Mouse (Mus musculus): ENCODE measurements around the gene Stk25.
"Not testable (repeated sequence)": the region's sequence is repeated elsewhere in the genome, so short reads cannot be mapped to it uniquely, and the experiment has no call there.

Stk25 gene

GRCm38 (mm10) chr1:93658559-93658958 lies at the start of gene Stk25:
Gene Stk25, minus strand, starts transcription at chr1:93658659.
- in situ Hi-C loops (cut with MseI, MboI) = not testable (repeated sequence)

DNA sequence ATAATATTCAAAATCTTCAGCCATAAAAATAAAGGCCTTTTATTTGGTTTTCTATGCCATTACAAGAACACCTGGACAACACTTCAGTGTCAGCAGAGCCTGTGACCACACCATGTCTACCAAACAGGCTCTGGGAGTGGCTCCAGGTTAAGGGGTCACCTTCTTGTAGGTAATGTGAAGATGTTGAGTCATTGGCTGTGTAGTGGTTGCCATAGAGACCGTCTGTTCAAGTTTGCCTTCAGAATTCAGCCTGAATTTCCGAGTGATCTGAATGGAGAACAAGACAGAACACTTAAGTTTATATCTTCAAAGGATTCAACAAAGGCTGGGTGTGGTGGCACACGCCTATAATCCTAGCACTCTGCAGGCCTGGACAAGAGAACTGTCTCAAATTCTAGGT lies 46.9 kb upstream of the Stk25 start:
- in situ Hi-C loops (cut with MseI, MboI) = no loop called here

DNA sequence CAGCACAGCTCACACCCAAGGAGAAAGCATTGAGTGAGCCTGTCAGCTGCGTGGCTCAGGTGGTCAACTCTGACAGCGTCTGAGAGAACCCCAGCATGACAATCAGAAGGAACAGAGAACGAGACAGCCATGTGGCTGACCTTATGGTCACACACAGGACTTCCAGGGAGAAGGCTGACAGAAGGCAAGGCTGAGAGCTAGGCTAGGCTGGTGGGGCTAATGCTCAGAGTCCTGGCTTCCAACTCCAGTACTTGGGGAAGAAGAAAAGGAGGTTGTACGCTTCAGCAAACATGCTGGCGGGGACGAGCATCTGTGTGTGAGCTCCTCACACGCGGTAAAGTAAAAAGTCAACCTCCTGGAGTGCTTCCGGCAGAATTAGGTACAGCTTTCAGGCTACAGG lies 45.9 kb upstream of the Stk25 start:
- in situ Hi-C loops (cut with MseI, MboI) = no loop called here

DNA sequence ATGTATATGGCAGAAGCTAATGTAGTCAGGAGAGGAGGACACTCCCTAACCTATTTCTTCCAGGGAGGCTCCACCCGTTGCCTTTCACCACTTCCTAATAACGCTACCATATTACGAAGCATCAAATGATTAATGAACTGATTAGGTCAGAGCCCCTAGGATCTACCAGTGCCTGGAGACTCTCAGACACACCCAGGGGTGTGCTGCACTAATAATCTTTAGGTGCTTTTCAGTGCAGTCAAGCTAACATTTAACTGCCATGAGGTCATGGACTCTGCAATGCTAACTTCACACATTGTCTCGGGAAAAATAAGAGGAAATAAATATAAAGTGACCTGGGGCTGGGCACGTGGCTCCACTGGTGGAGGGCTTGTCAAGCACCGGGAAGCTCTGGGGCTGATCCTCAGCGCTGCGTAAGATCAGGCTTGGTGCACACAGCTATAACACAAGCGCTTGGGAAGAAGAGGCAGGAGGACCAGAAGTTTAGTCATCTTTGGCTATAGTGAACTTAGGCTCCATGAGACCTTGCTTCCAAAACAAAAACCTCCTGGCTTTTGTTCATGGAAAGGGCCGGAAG lies 45.1 kb upstream of the Stk25 start:
- in situ Hi-C loops (cut with MseI, MboI) = no loop called here

GRCm38 (mm10) chr1:93702106-93702505 lies 43.6 kb upstream of the Stk25 start:
- in situ Hi-C loops (cut with MseI, MboI) = no loop called here

- in situ Hi-C loops (cut with MseI, MboI) = no loop called here
Measured at GRCm38 (mm10) chr1:93699159-93699558, 40.7 kb upstream of the Stk25 start.

DNA sequence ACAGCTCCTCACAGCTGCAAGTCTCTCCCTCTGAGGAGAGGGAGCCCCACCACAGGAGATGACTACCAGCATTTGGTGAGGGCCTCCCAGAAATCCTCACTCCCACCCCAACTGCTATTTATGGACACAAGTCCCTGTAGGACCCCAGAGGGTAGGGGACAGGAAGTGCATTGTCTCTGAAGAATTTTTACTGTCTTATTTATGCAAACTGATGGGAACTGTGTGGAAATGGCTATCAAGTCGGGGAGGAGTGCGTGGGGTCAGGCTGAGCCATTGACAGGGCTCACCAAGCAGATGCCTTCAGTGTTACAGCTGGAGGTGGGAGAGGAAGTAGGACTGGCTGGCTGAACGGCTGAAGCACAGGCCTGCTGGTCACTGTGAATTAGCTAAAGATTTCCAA lies 38.9 kb upstream of the Stk25 start:
- in situ Hi-C loops (cut with MseI, MboI) = no loop called here

GRCm38 (mm10) chr1:93694966-93695365 lies 36.5 kb upstream of the Stk25 start:
- in situ Hi-C loops (cut with MseI, MboI) = no loop called here

- in situ Hi-C loops (cut with MseI, MboI) = no loop called here
Measured at GRCm38 (mm10) chr1:93693943-93694342, 35.5 kb upstream of the Stk25 start.

- in situ Hi-C loops (cut with MseI, MboI) = no loop called here
Measured at GRCm38 (mm10) chr1:93693502-93693901, 35.0 kb upstream of the Stk25 start.

GRCm38 (mm10) chr1:93692773-93693172 lies 34.3 kb upstream of the Stk25 start:
- in situ Hi-C loops (cut with MseI, MboI) = no loop called here

DNA sequence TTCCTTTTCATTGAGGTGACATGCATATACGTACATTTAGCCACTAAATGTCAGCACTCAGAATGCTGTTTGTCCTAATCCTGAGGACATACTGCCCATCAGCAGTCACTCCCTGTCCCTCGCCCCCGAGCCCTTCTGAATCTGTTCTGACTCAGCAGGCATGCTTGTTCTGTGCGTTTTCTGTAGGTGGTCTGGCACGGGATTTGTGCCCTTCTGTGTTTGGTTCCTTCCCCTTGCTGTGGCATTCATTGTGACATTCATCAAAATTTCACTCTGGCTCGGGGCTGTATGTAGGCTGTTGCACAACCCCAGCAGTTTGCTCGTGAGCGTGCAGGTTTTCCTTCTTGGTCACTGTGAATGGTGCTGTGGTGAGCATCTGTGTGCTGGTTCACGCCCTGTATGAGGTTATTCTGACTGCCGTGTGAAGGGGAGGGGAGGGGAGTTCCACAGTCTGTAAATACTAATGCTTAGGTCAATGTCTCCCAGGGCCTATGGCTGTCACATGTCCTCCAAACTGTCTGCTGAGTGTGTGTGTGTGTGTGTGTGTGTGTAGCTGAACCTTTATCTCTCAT lies 33.4 kb upstream of the Stk25 start:
- in situ Hi-C loops (cut with MseI, MboI) = no loop called here

DNA sequence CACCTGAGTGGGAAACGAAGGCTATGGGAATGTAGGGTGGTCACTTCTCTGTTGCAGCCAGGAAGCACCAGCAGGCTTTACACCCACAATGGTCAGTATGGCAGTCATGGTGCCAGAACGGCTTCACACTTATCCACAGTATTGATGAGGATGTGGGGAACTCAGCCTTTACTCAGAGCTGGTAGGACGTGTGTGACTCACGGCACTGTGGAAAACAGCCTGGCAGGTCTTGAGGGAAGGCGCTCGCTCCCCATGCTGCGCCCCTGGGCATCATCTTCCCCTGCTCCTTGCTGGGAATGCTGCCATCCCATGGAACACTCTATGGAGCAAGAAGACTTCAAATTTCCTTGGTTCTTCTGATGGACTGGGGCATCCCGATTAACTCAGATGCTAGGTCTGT lies 32.6 kb upstream of the Stk25 start:
- in situ Hi-C loops (cut with MseI, MboI) = no loop called here

- in situ Hi-C loops (cut with MseI, MboI) = no loop called here
Measured at GRCm38 (mm10) chr1:93689901-93690496, 31.5 kb upstream of the Stk25 start.

GRCm38 (mm10) chr1:93688154-93688553 lies 29.7 kb upstream of the Stk25 start:
- in situ Hi-C loops (cut with MseI, MboI) = no loop called here

DNA sequence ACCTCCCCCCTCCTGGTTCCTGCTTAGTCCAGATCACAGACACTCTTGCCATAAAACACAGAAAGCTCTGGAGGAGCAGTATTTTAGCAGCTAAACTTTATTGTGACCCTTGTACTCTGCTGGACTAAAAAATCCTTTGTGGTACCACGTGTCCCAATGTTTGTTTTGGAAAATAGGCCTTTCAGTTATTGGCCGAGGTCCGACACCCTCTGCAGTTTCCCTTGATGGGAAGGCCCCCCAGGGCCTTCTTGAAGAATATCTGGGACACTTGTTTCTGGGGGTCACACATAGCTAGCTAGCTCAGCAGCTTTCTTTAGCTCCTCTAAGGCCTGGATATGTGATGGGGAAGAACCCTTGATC lies 28.5 kb upstream of the Stk25 start:
- in situ Hi-C loops (cut with MseI, MboI) = no loop called here

DNA sequence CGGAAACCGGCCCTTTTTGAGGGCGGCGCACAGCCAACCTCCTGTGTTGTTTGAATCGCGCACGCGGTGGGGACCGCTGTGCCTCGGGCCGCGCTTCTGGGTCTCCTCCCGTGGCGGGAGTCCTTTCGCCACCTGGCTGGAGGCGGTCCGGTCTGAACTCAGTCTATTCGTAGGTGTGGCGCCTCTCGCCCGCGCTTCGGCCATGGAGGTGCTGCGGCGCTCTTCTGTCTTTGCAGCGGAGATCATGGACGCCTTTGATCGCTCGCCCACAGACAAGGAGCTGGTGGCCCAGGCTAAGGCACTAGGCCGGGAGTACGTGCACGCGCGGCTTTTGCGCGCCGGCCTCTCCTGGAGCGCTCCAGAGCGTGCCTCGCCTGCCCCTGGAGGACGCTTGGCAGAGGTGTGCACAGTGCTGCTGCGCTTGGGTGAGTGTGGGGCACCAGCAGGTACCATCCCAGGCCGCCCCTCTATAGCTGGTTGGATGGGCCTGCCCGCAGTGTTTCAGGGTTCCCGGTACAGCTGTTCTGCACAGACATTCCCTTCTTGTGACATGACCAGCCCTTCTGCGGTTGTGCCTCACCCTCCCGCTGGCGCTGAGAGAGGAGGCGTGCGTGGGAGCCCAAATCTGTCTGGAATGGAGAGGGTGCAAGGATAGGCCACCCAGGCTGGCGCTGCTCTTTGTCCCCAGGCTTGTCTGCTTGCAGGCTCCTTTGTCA lies 27.9 kb upstream of the Stk25 start:
- in situ Hi-C loops (cut with MseI, MboI) = no loop called here

DNA sequence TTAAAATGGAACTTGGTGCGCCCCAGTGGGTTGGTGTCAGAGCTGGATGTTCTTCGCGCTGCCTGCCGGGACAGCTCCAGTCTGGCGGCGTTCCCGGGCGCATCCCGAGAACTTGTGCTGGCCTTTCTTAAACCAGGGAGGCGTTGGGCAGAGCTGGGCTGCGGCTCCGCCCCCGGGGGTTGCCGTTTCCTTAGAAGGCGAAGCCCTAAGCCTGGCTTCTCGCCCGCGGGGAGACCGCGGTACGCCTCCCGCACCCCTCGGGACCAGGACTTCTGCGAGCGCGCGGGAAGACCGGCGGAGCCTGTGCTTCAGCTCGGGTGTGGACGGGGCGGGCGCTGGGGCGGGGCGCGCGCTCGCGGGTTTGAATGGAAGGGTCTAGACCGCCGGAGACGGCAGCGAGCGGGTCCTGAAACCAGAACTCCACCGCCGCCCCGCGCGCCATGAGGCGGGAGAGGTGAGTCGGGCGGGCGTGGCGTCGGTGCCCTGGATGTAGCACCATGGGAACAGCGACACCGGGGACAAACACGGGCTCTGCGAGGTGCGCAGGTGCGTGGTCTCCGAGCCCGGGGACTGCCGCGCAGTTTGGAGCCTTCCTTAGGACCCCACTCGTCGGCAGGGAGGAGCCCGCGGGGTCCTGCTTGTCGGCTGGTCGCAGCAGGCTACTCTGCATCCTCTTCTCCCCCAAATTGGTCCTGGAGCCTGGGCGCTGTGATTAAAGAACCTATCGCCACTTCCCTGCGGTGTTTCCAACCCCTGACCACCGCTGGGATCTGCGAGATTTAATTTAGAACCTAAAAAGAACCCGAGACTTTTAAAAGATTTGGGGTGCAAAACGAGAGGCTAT lies 27.2 kb upstream of the Stk25 start, which contains the start of gene Bok:
TSS of gene Bok (plus strand) at position 260 of the 844 bp plus-strand sequence.
- in situ Hi-C loops (cut with MseI, MboI) = no loop called here

- in situ Hi-C loops (cut with MseI, MboI) = no loop called here
Measured at GRCm38 (mm10) chr1:93679889-93680568, 21.6 kb upstream of the Stk25 start.

DNA sequence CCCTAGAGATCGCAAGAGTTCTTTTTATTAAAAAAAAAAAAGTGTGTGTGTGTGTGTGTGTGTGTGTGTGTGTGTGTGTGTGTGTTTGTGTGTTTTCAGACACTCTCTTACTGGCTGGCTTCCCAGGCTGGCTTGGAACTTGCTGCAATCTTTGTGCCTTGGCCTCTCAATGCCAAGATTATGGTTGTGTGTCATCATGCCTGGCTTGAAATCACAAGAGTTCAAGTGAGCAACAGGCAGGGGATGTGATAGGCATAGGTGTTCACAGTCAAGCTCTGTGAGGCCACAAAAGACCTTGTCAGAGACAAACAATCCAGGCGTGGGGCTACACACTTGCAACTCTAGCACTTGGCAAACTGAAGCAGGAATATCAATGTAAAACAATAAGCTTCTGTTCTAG lies 19.9 kb upstream of the Stk25 start:
- in situ Hi-C loops (cut with MseI, MboI) = no loop called here

DNA sequence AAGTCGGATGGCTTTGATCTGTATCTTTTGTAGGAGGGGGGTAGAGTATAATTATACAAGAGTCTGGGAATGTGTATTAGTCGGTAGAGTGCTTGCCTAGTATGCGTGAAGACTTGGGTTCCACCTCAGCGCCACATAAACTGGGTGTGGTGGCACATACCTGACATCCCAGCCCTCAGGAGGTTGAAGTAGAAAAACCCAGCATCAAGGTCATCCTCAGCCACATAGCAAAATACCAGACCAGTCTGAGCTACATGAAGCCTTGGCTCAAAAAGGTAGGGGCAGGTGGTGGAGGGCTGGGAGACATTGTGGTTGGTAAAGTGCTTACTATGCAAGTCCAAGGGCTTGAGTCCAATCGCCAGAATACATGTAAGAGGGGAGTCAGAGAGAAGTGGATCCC lies 14.2 kb upstream of the Stk25 start:
- in situ Hi-C loops (cut with MseI, MboI) = no loop called here

All from mouse trophoblast stem cell (cell line).